28 mouse cellular contexts compared by ENCODE assay signal in genomic region chr7:74442380-74442779, GRCm38 (mm10).
DNase-seq lines count a peak whose midpoint lies in the region; ATAC-seq and TF ChIP-seq lines count a peak whose summit lies in the region.
"Had no signal": no experiment of that assay in that cellular context is flagged by ENCODE, and none has a peak within 500 bp of the region (broad histone marks: within the 10 kb centered on the region; RNA-seq: fewer than 3 reads in every experiment).

No protein-coding gene starts in this region.

- no peak overlapping the region for H3K9ac ChIP-seq in heart, embryonic 16.5 days (ENCODE audit: low read length)
- H3K9ac ChIP-seq in heart, embryonic 11.5 days (ENCODE audit: low read depth, low read length), result no peak overlapping the region
- no peak overlapping the region for H3K9ac ChIP-seq in liver, embryonic 11.5 days (ENCODE audit: low read depth, low read length)
- H3K9ac ChIP-seq: embryonic facial prominence, embryonic 13.5 days; forebrain, embryonic 15.5 days; heart, embryonic 15.5 days; hindbrain, embryonic 13.5 days; liver, embryonic 13.5 days; midbrain, embryonic 13.5 days had no signal

- no peaks in the 10 kb centered on the region for H3K9me3 ChIP-seq in heart, embryonic 16.5 days (replicated peaks; ENCODE audit: control insufficient read depth, low read length)
- H3K9me3 ChIP-seq in heart, embryonic 11.5 days (replicated peaks; ENCODE audit: control insufficient read depth, low read length), result no peaks in the 10 kb centered on the region
- no peaks in the 10 kb centered on the region for H3K9me3 ChIP-seq in liver, embryonic 11.5 days (ENCODE audit: control insufficient read depth, low read length)
- H3K9me3 ChIP-seq: embryonic facial prominence, embryonic 13.5 days; forebrain, embryonic 10.5 days; forebrain, embryonic 15.5 days; heart, embryonic 15.5 days; hindbrain, embryonic 13.5 days; liver, embryonic 13.5 days; midbrain, embryonic 13.5 days had no signal

- WGBS in heart, embryonic 16.5 days, result 59% methylated on average over 5 of the region's 5 CpGs
- WGBS in heart, embryonic 11.5 days (ENCODE audit: insufficient replicate concordance), result 73% methylated on average over 5 of the region's 5 CpGs
- WGBS in liver, embryonic 11.5 days, result 48% methylated on average over 5 of the region's 5 CpGs

- TF ChIP-seq POLR2A in myocyte (IDR thresholded peaks at IDR 0.05; ENCODE audit: insufficient read length, low read depth), result no peak

- H3K79me2 ChIP-seq in myocyte (ENCODE audit: control insufficient read depth, insufficient read depth), result peaks cover 9% of the 10 kb centered on the region

- DNase-seq in MEL-GATA-1-ER (ENCODE audit: extremely low read depth, low read depth), result peak; percentile 19
- DNase-seq in liver, embryonic 11.5 days (ENCODE audit: low spot score), result no peak
- DNase-seq in cerebellum, adult 8-10 months, result no peak
- DNase-seq: adrenal gland, adult 8-10 months; cerebellum, adult 11 months; cerebellum, adult 9-11 months; gastrocnemius, postnatal 10 days; heart, postnatal 36 days; kidney, adult 11 months; kidney, postnatal 14 days; liver, embryonic 13.5 days; lung, adult 18-20 months; lung, postnatal 10 days; right cerebral cortex, adult 18-20 months; right cerebral cortex, postnatal 4 days; thymus, postnatal 4 days had no signal

- no peak for ATAC-seq in heart, embryonic 16.5 days (replicated peaks; ENCODE audit: extremely low read depth, insufficient read depth, low FRiP score)
- no peak for ATAC-seq in heart, embryonic 11.5 days (replicated peaks; ENCODE audit: insufficient number of reproducible peaks, low FRiP score, low TSS enrichment)
- peak; percentile 83 to 87 for ATAC-seq in hematopoietic stem cell, adult 5-6 weeks (replicated peaks in 1 of 2; ENCODE audit: insufficient read depth in 1 of 2, low FRiP score in 2 of 2, low TSS enrichment in 1 of 2, low read depth in 1 of 2, poor library complexity in 2 of 2, severe bottlenecking in 2 of 2)
- ATAC-seq in liver, embryonic 11.5 days (replicated peaks; ENCODE audit: low FRiP score), result no peak
- ATAC-seq: forebrain, embryonic 15.5 days; midbrain, embryonic 13.5 days had no signal

- 0 out of 2 replicates have a peak, but pooled peaks cover 2% of the 10 kb centered on the region for H3K4me1 ChIP-seq in heart, embryonic 16.5 days (ENCODE audit: control insufficient read depth, insufficient read depth, low read length)
- no peaks in the 10 kb centered on the region for H3K4me1 ChIP-seq in heart, embryonic 11.5 days (ENCODE audit: control insufficient read depth, insufficient read depth, low read length)
- no peaks in the 10 kb centered on the region for H3K4me1 ChIP-seq in liver, embryonic 11.5 days (replicated peaks; ENCODE audit: control insufficient read depth, insufficient read depth, low read length)
- H3K4me1 ChIP-seq: embryonic facial prominence, embryonic 13.5 days; heart, embryonic 15.5 days; liver, embryonic 13.5 days had no signal

- H3K27ac ChIP-seq in heart, embryonic 16.5 days (ENCODE audit: low read length), result peak overlapping the region; percentile 18; the same call in 1 of the 2 replicates
- no peak overlapping the region for H3K27ac ChIP-seq in heart, embryonic 11.5 days (ENCODE audit: low read depth, low read length)
- H3K27ac ChIP-seq in liver, embryonic 11.5 days (ENCODE audit: low read depth, low read length), result no peak overlapping the region
- H3K27ac ChIP-seq: embryonic facial prominence, embryonic 13.5 days; forebrain, embryonic 10.5 days; forebrain, embryonic 15.5 days; heart, embryonic 15.5 days; hindbrain, embryonic 13.5 days; left cerebral cortex, adult 2 months; liver, embryonic 13.5 days; midbrain, embryonic 13.5 days; stomach, postnatal 0 days had no signal

- no peaks in the 10 kb centered on the region for H3K36me3 ChIP-seq in heart, embryonic 16.5 days (ENCODE audit: control insufficient read depth, insufficient read depth)
- no peaks in the 10 kb centered on the region for H3K36me3 ChIP-seq in heart, embryonic 11.5 days (ENCODE audit: control insufficient read depth, insufficient read depth, low read length)
- H3K36me3 ChIP-seq in myocyte (ENCODE audit: control insufficient read depth, insufficient read depth), result no peaks in the 10 kb centered on the region
- no peaks in the 10 kb centered on the region for H3K36me3 ChIP-seq in liver, embryonic 11.5 days (ENCODE audit: control insufficient read depth, insufficient read depth, low read length)
- H3K36me3 ChIP-seq: embryonic facial prominence, embryonic 13.5 days; forebrain, embryonic 10.5 days; forebrain, embryonic 15.5 days; heart, embryonic 15.5 days; hindbrain, embryonic 13.5 days; liver, embryonic 13.5 days; midbrain, embryonic 13.5 days had no signal

- no peak overlapping the region for H3K4me3 ChIP-seq in heart, embryonic 16.5 days (ENCODE audit: low read length)
- H3K4me3 ChIP-seq in heart, embryonic 11.5 days (ENCODE audit: low read depth, low read length), result no peak overlapping the region
- H3K4me3 ChIP-seq in myocyte, result no peak overlapping the region
- no peak overlapping the region for H3K4me3 ChIP-seq in liver, embryonic 11.5 days (ENCODE audit: low read depth, low read length)
- H3K4me3 ChIP-seq: embryonic facial prominence, embryonic 13.5 days; forebrain, embryonic 10.5 days; forebrain, embryonic 15.5 days; heart, embryonic 15.5 days; hindbrain, embryonic 13.5 days; left cerebral cortex, adult 2 months; liver, embryonic 13.5 days; midbrain, embryonic 13.5 days had no signal

- no peak overlapping the region for H3K4me2 ChIP-seq in heart, embryonic 16.5 days (ENCODE audit: low read depth, low read length)
- no peak overlapping the region for H3K4me2 ChIP-seq in heart, embryonic 11.5 days
- H3K4me2 ChIP-seq in myocyte (ENCODE audit: low read depth), result peak overlapping the region; percentile 49
- no peak overlapping the region for H3K4me2 ChIP-seq in liver, embryonic 11.5 days
- H3K4me2 ChIP-seq: embryonic facial prominence, embryonic 13.5 days; forebrain, embryonic 15.5 days; heart, embryonic 15.5 days; hindbrain, embryonic 13.5 days; liver, embryonic 13.5 days; midbrain, embryonic 13.5 days had no signal

- no peak overlapping the region for H3ac ChIP-seq in myocyte (ENCODE audit: control insufficient read depth, insufficient read length)

- H3K27me3 ChIP-seq in heart, embryonic 16.5 days (ENCODE audit: control insufficient read depth, insufficient read depth, low read length), result no peaks in the 10 kb centered on the region
- H3K27me3 ChIP-seq in heart, embryonic 11.5 days (ENCODE audit: control insufficient read depth, insufficient read depth, low read length), result no peaks in the 10 kb centered on the region
- H3K27me3 ChIP-seq in myocyte (ENCODE audit: control insufficient read depth, insufficient read depth, insufficient read length), result no peaks in the 10 kb centered on the region
- no peaks in the 10 kb centered on the region for H3K27me3 ChIP-seq in liver, embryonic 11.5 days (replicated peaks; ENCODE audit: control insufficient read depth, insufficient read depth, low read length)
- H3K27me3 ChIP-seq: embryonic facial prominence, embryonic 13.5 days; forebrain, embryonic 15.5 days; heart, embryonic 15.5 days; hindbrain, embryonic 13.5 days; liver, embryonic 13.5 days; midbrain, embryonic 13.5 days had no signal

TF ChIP-seq in myocyte, 11 proteins besides CTCF, POLR2A, EP300 and RAD21:
- TF ChIP-seq CEBPB (IDR thresholded peaks at IDR 0.05; ENCODE audit: insufficient read depth, poor library complexity, severe bottlenecking) (0 out of 2 replicates have a peak, but pooled peaks have one; percentile 16), TCF3 (IDR thresholded peaks at IDR 0.05; ENCODE audit: insufficient read length, low read depth) (no peak)

Comparison
In these comparisons a context has a peak if more than half of its experiments do, and no peak if none do; other contexts are left out.
1. ATAC-seq: peak in hematopoietic stem cell, adult 5-6 weeks (2 of 2); none in heart, embryonic 16.5 days (single experiment), heart, embryonic 11.5 days (single experiment) and liver, embryonic 11.5 days (single experiment).